In genomic region chr1:53816353-53816752, GRCm38 (mm10) we compare ENCODE assay signal across 25 mouse cellular contexts. TPM values are rescaled to one million over a fixed set of nuclear protein-coding genes. Genes with fewer than 3 reads are reported as not detected.
DNase-seq lines count a peak whose midpoint lies in the region; ATAC-seq and TF ChIP-seq lines count a peak whose summit lies in the region.
"Had no signal": no experiment of that assay in that cellular context is flagged by ENCODE, and none has a peak within 500 bp of the region (broad histone marks: within the 10 kb centered on the region; RNA-seq: fewer than 3 reads in every experiment).

No protein-coding gene starts in this region.

- 0 out of 2 replicates have a peak, but pooled peaks cover 6% of the 10 kb centered on the region for H3K4me1 ChIP-seq in liver, postnatal 0 days (ENCODE audit: insufficient read depth)
- no peaks in the 10 kb centered on the region for H3K4me1 ChIP-seq in liver, embryonic 11.5 days (replicated peaks; ENCODE audit: control insufficient read depth, insufficient read depth, low read length)
- H3K4me1 ChIP-seq in brown adipose tissue, adult 24 weeks (ENCODE audit: control insufficient read depth, insufficient read depth, insufficient read length, low read length), result peaks cover 19% of the 10 kb centered on the region; the same call in 1 of the 2 replicates
- no peaks in the 10 kb centered on the region for H3K4me1 ChIP-seq in heart, embryonic 10.5 days
- H3K4me1 ChIP-seq in forebrain, embryonic 12.5 days, result peaks cover 3% of the 10 kb centered on the region; the same call in 1 of the 2 replicates
- H3K4me1 ChIP-seq: embryonic facial prominence, embryonic 12.5 days; heart, embryonic 13.5 days; limb, embryonic 15.5 days; liver, embryonic 15.5 days; neural tube, embryonic 12.5 days had no signal

- H3K79me2 ChIP-seq in macrophage (ENCODE audit: inconsistent target), result no peaks in the 10 kb centered on the region

- WGBS in liver, postnatal 0 days (ENCODE audit: insufficient replicate concordance), result 46% methylated on average over 2 of the region's 2 CpGs
- WGBS in liver, embryonic 11.5 days, result 67% methylated on average over 2 of the region's 2 CpGs
- WGBS in macrophage (ENCODE audit: missing documents), result 46% methylated on average over 2 of the region's 2 CpGs
- 85% methylated on average over 2 of the region's 2 CpGs for WGBS in heart, embryonic 10.5 days
- 93% methylated on average over 2 of the region's 2 CpGs for WGBS in forebrain, embryonic 12.5 days

- no peaks in the 10 kb centered on the region for H3K9me3 ChIP-seq in liver, postnatal 0 days (ENCODE audit: low read length)
- no peaks in the 10 kb centered on the region for H3K9me3 ChIP-seq in liver, embryonic 11.5 days (ENCODE audit: control insufficient read depth, low read length)
- H3K9me3 ChIP-seq in heart, embryonic 10.5 days, result no peaks in the 10 kb centered on the region
- no peaks in the 10 kb centered on the region for H3K9me3 ChIP-seq in forebrain, embryonic 12.5 days
- H3K9me3 ChIP-seq: embryonic facial prominence, embryonic 12.5 days; forebrain, embryonic 13.5 days; heart, embryonic 13.5 days; limb, embryonic 15.5 days; liver, embryonic 15.5 days; neural tube, embryonic 12.5 days had no signal

- peak overlapping the region; percentile 18; the same call in 1 of the 2 replicates for H3K27ac ChIP-seq in liver, postnatal 0 days (ENCODE audit: low read depth)
- no peak overlapping the region for H3K27ac ChIP-seq in liver, embryonic 11.5 days (ENCODE audit: low read depth, low read length)
- peak overlapping the region; percentile 26 for H3K27ac ChIP-seq in brown adipose tissue, adult 24 weeks (replicated peaks; ENCODE audit: low read depth, low read length)
- peak overlapping the region; percentile 12 for H3K27ac ChIP-seq in macrophage
- H3K27ac ChIP-seq in heart, embryonic 10.5 days, result no peak overlapping the region
- H3K27ac ChIP-seq in forebrain, embryonic 12.5 days, result no peak overlapping the region
- H3K27ac ChIP-seq: embryonic facial prominence, embryonic 12.5 days; forebrain, embryonic 13.5 days; heart, embryonic 13.5 days; left cerebral cortex, adult 2 months; limb, embryonic 15.5 days; liver, embryonic 15.5 days; neural tube, embryonic 12.5 days had no signal

- DNase-seq in liver, postnatal 0 days, result no peak
- DNase-seq in liver, embryonic 11.5 days (ENCODE audit: low spot score), result no peak
- DNase-seq in splenic B cell, adult 2 months (ENCODE audit: low read depth, low spot score), result peak; percentile 62
- DNase-seq in heart, embryonic 10.5 days (ENCODE audit: low spot score), result no peak
- DNase-seq: adrenal gland, postnatal 10 days; cerebellum, adult 9-10 months; heart, postnatal 14 days; layer of hippocampus, adult 9-11 months; left cerebral cortex, postnatal 4 days; midbrain, embryonic 14.5 days; retina, postnatal 1 day; right cerebral cortex, postnatal 25 days; thymus, adult 18-20 months; thymus, postnatal 36 days had no signal

- H3K4me2 ChIP-seq in liver, postnatal 0 days (ENCODE audit: low read depth, low read length), result no peak overlapping the region
- H3K4me2 ChIP-seq in liver, embryonic 11.5 days, result no peak overlapping the region
- no peak overlapping the region for H3K4me2 ChIP-seq in forebrain, embryonic 12.5 days
- H3K4me2 ChIP-seq: embryonic facial prominence, embryonic 12.5 days; forebrain, embryonic 13.5 days; heart, embryonic 13.5 days; limb, embryonic 15.5 days; liver, embryonic 15.5 days; neural tube, embryonic 12.5 days had no signal

- H3K27me3 ChIP-seq in liver, postnatal 0 days (ENCODE audit: insufficient read depth, low read length), result no peaks in the 10 kb centered on the region
- H3K27me3 ChIP-seq in liver, embryonic 11.5 days (replicated peaks; ENCODE audit: control insufficient read depth, insufficient read depth, low read length), result no peaks in the 10 kb centered on the region
- no peaks in the 10 kb centered on the region for H3K27me3 ChIP-seq in splenic B cell, adult 2 months (ENCODE audit: control insufficient read depth, insufficient read depth, low read length, poor library complexity, severe bottlenecking)
- H3K27me3 ChIP-seq in heart, embryonic 10.5 days (ENCODE audit: insufficient read depth, poor library complexity, severe bottlenecking), result no peaks in the 10 kb centered on the region
- H3K27me3 ChIP-seq in forebrain, embryonic 12.5 days, result no peaks in the 10 kb centered on the region
- H3K27me3 ChIP-seq: embryonic facial prominence, embryonic 12.5 days; forebrain, embryonic 13.5 days; heart, embryonic 13.5 days; limb, embryonic 15.5 days; liver, embryonic 15.5 days; neural tube, embryonic 12.5 days had no signal

- TF ChIP-seq CTCF in liver, postnatal 0 days (IDR thresholded peaks at IDR 0.05; ENCODE audit: low read depth), result no peak

- ATAC-seq in liver, postnatal 0 days, result no peak
- no peak for ATAC-seq in liver, embryonic 11.5 days (replicated peaks; ENCODE audit: low FRiP score)
- ATAC-seq in forebrain, embryonic 12.5 days (ENCODE audit: low FRiP score), result no peak
- ATAC-seq: activated CD4-positive, CD25-positive, alpha-beta regulatory T cell, adult 4 months; forebrain, embryonic 13.5 days had no signal

- no peak overlapping the region for H3K9ac ChIP-seq in liver, postnatal 0 days (replicated peaks)
- H3K9ac ChIP-seq in liver, embryonic 11.5 days (ENCODE audit: low read depth, low read length), result no peak overlapping the region
- no peak overlapping the region for H3K9ac ChIP-seq in forebrain, embryonic 12.5 days
- H3K9ac ChIP-seq: embryonic facial prominence, embryonic 12.5 days; forebrain, embryonic 13.5 days; heart, embryonic 13.5 days; limb, embryonic 15.5 days; liver, embryonic 15.5 days; neural tube, embryonic 12.5 days had no signal

- no peak overlapping the region for H3K4me3 ChIP-seq in liver, postnatal 0 days (ENCODE audit: low read depth, low read length)
- no peak overlapping the region for H3K4me3 ChIP-seq in liver, embryonic 11.5 days (ENCODE audit: low read depth, low read length)
- no peak overlapping the region for H3K4me3 ChIP-seq in brown adipose tissue, adult 24 weeks (ENCODE audit: insufficient read depth, low read depth, low read length)
- no peak overlapping the region for H3K4me3 ChIP-seq in macrophage (ENCODE audit: inconsistent target)
- H3K4me3 ChIP-seq in heart, embryonic 10.5 days, result no peak overlapping the region
- no peak overlapping the region for H3K4me3 ChIP-seq in forebrain, embryonic 12.5 days (replicated peaks)
- H3K4me3 ChIP-seq: embryonic facial prominence, embryonic 12.5 days; forebrain, embryonic 13.5 days; heart, embryonic 13.5 days; left cerebral cortex, adult 2 months; limb, embryonic 15.5 days; liver, embryonic 15.5 days; neural tube, embryonic 12.5 days had no signal

- no peaks in the 10 kb centered on the region for H3K36me3 ChIP-seq in liver, postnatal 0 days (replicated peaks; ENCODE audit: insufficient read depth, low read length)
- no peaks in the 10 kb centered on the region for H3K36me3 ChIP-seq in liver, embryonic 11.5 days (ENCODE audit: control insufficient read depth, insufficient read depth, low read length)
- H3K36me3 ChIP-seq in macrophage (ENCODE audit: inconsistent target), result no peaks in the 10 kb centered on the region
- H3K36me3 ChIP-seq in splenic B cell, adult 2 months (ENCODE audit: control insufficient read depth, insufficient read depth, low read length, poor library complexity, severe bottlenecking), result no peaks in the 10 kb centered on the region
- peaks cover 12% of the 10 kb centered on the region; the same call in 1 of the 2 replicates for H3K36me3 ChIP-seq in heart, embryonic 10.5 days
- no peaks in the 10 kb centered on the region for H3K36me3 ChIP-seq in forebrain, embryonic 12.5 days (replicated peaks)
- H3K36me3 ChIP-seq: embryonic facial prominence, embryonic 12.5 days; limb, embryonic 15.5 days; liver, embryonic 15.5 days; neural tube, embryonic 12.5 days had no signal

- TF ChIP-seq EP300 in liver, postnatal 0 days (IDR thresholded peaks at IDR 0.05; ENCODE audit: low read depth), result no peak

RNA-seq across cellular contexts. Expression of gene Stk17b, which starts 31.3 kb away (rescaled TPM):
- 13.3 and 14.0 TPM in 2 replicates for polyA plus RNA-seq in liver, postnatal 0 days (2015; fragmentation: Nextera tagmentation; extraction: Ambion mirVana)
- 15.0 and 18.2 TPM in 2 replicates for polyA plus RNA-seq in liver, embryonic 11.5 days (2014; fragmentation: Nextera tagmentation; extraction: Ambion mirVana)
- polyA plus RNA-seq in brown adipose tissue, adult 24 weeks (2012; ENCODE audit: insufficient read depth, insufficient read length, missing spikeins), result 13.5 and 13.9 TPM in 2 replicates
- 100 to 1,000 TPM in 3 of 26 experiments, 10 to 100 TPM in 23; 17.8 to 199 (median 53.6) TPM for total RNA-seq in macrophage (2018; cell fraction: chromatin; rRNA removed)
- total RNA-seq in macrophage (2018; cell fraction: cytosol; rRNA removed), result 10 to 100 TPM; 35.9 to 96.2 (median 56.5) TPM
- total RNA-seq in macrophage (2018; cell fraction: nucleus; rRNA removed), result 100 to 1,000 TPM in 5 of 26 experiments, 10 to 100 TPM in 21; 20.2 to 163 (median 49.6) TPM
- 43.6 to 76.9 TPM (median 51.4 TPM) in 3 replicates for polyA plus RNA-seq in macrophage (2018)
- 12.0 and 15.3 TPM in 2 replicates for polyA plus RNA-seq in heart, embryonic 10.5 days (2016; fragmentation: Nextera tagmentation; extraction: Ambion mirVana)
- 11.1 and 12.3 TPM in 2 replicates for polyA plus RNA-seq in forebrain, embryonic 12.5 days (2016; fragmentation: Nextera tagmentation; extraction: Ambion mirVana)

Comparison
In these comparisons a context has a peak if more than half of its experiments do, and no peak if none do; other contexts are left out.
1. H3K27ac ChIP-seq: peak in liver, postnatal 0 days (single experiment), brown adipose tissue, adult 24 weeks (single experiment) and macrophage (single experiment); none in liver, embryonic 11.5 days (single experiment), heart, embryonic 10.5 days (single experiment) and forebrain, embryonic 12.5 days (single experiment).